In genomic region chr17:26850358-26851135, GRCm38 (mm10) we compare ENCODE assay signal across 8 mouse cellular contexts. TPM values are rescaled to one million over a fixed set of nuclear protein-coding genes. Genes with fewer than 3 reads are reported as not detected.
A peak's percentile ranks its signal among the peaks of the same experiment; 100 is the strongest.
DNase-seq lines count a peak whose midpoint lies in the region; ATAC-seq and TF ChIP-seq lines count a peak whose summit lies in the region.

No protein-coding gene starts in this region.

- 0 out of 4 replicates have a peak, but pooled peaks cover 1 to 2% of the 10 kb centered on the region in 2 experiments for H3K4me1 ChIP-seq in ES-E14 (ENCODE audit: control insufficient read depth in 2 of 2, insufficient read depth in 2 of 2, low read length in 2 of 2, poor library complexity in 1 of 2)
- H3K4me1 ChIP-seq in heart, postnatal 0 days (ENCODE audit: control insufficient read depth, insufficient read depth): peaks cover 3% of the 10 kb centered on the region; the same call in 1 of the 2 replicates
- no peaks in the 10 kb centered on the region for H3K4me1 ChIP-seq in liver, embryonic 14.5 days (replicated peaks; ENCODE audit: control insufficient read depth in 2 of 2, insufficient read depth in 2 of 2, low read length in 1 of 2)

- peak overlapping the region; percentile 15 to 44 for H3K4me3 ChIP-seq in ES-E14 (ENCODE audit: insufficient read depth in 1 of 2, low read depth in 1 of 2, low read length in 2 of 2, poor library complexity in 1 of 2, severe bottlenecking in 1 of 2)
- peak overlapping the region; percentile 55 for H3K4me3 ChIP-seq in heart, postnatal 0 days (ENCODE audit: low read depth, low read length)
- peak overlapping the region in 1 of 2 experiments; percentile 16; a peak in 1 of 4 replicates for H3K4me3 ChIP-seq in liver, embryonic 14.5 days (ENCODE audit: insufficient read depth in 1 of 2, low read depth in 2 of 2, low read length in 2 of 2)

- H3K9ac ChIP-seq in ES-E14 (ENCODE audit: insufficient read depth, low read depth, low read length, poor library complexity, severe bottlenecking): no peak overlapping the region
- H3K9ac ChIP-seq in heart, postnatal 0 days (replicated peaks; ENCODE audit: low read depth, low read length): peak overlapping the region; percentile 82
- H3K9ac ChIP-seq in liver, embryonic 14.5 days (replicated peaks): no peak overlapping the region

- TF ChIP-seq CTCF in heart, postnatal 0 days (IDR thresholded peaks at IDR 0.05; ENCODE audit: low read depth): no peak
- no peak for TF ChIP-seq CTCF in liver, embryonic 14.5 days (IDR thresholded peaks at IDR 0.05; ENCODE audit: low read depth)

- peak overlapping the region; percentile 74 for H3K4me2 ChIP-seq in heart, postnatal 0 days (ENCODE audit: low read depth, low read length)
- H3K4me2 ChIP-seq in liver, embryonic 14.5 days (ENCODE audit: low read depth): peak overlapping the region; percentile 30

- peak; percentile 20; the same call in 1 of the 2 replicates for ATAC-seq in common myeloid progenitor, adult 5-6 weeks (replicated peaks; ENCODE audit: low read depth, poor library complexity, severe bottlenecking)
- peak; percentile 85 for ATAC-seq in heart, postnatal 0 days (ENCODE audit: insufficient read depth, low read depth)
- ATAC-seq in liver, embryonic 14.5 days (ENCODE audit: insufficient read depth): no peak

- TF ChIP-seq EP300 in heart, postnatal 0 days (IDR thresholded peaks at IDR 0.05; ENCODE audit: low read depth): peak; percentile 72
- TF ChIP-seq EP300 in liver, embryonic 14.5 days (IDR thresholded peaks at IDR 0.05; ENCODE audit: low read depth): no peak

- in situ Hi-C loops in ES-E14 (cut with MboI; ENCODE audit: low sequenced_read_pairs in 2 of 2, unreplicated experiment in 2 of 2): no loop called here

- H3K27me3 ChIP-seq in heart, postnatal 0 days (ENCODE audit: control insufficient read depth, insufficient read depth, low read length): peaks cover 19% of the 10 kb centered on the region
- H3K27me3 ChIP-seq in liver, embryonic 14.5 days (ENCODE audit: control insufficient read depth, insufficient read depth, low read length): peaks cover 78% of the 10 kb centered on the region

- no peak for DNase-seq in ES-E14 (ENCODE audit: low read depth, low spot score)
- DNase-seq in heart, postnatal 0 days (ENCODE audit: low spot score): peak; percentile 89
- DNase-seq in liver, embryonic 14.5 days (ENCODE audit: low read depth in 3 of 3, low spot score in 3 of 3): no peak
- DNase-seq in urinary bladder, postnatal 36 days (ENCODE audit: low spot score in 2 of 2): no peak
- DNase-seq in frontal cortex, postnatal 36 days (ENCODE audit: low spot score in 2 of 2): no peak
- no peak for DNase-seq in spleen, adult 18-20 months
- no peak for DNase-seq in adipocyte (ENCODE audit: low spot score)

- WGBS in heart, postnatal 0 days: under 1% methylated on average over 48 of the region's 48 CpGs
- WGBS in liver, embryonic 14.5 days (ENCODE audit: insufficient replicate concordance): under 1% methylated on average over 48 of the region's 48 CpGs

- H3K36me3 ChIP-seq in ES-E14 (ENCODE audit: control insufficient read depth, insufficient read depth, low read length, poor library complexity, severe bottlenecking): no peaks in the 10 kb centered on the region
- no peaks in the 10 kb centered on the region for H3K36me3 ChIP-seq in heart, postnatal 0 days (replicated peaks; ENCODE audit: control insufficient read depth, insufficient read depth, low read length)
- no peaks in the 10 kb centered on the region for H3K36me3 ChIP-seq in liver, embryonic 14.5 days (replicated peaks; ENCODE audit: control insufficient read depth, insufficient read depth, low read depth)

- H3K9me3 ChIP-seq in ES-E14 (ENCODE audit: control insufficient read depth, insufficient read depth, low read depth, low read length): no peaks in the 10 kb centered on the region
- H3K9me3 ChIP-seq in heart, postnatal 0 days (replicated peaks; ENCODE audit: control insufficient read depth, low read length): no peaks in the 10 kb centered on the region
- no peaks in the 10 kb centered on the region for H3K9me3 ChIP-seq in liver, embryonic 14.5 days (ENCODE audit: control insufficient read depth, low read length)

- no peak overlapping the region for H3K27ac ChIP-seq in ES-E14 (ENCODE audit: insufficient read depth, low read depth, low read length, poor library complexity, severe bottlenecking)
- H3K27ac ChIP-seq in heart, postnatal 0 days (ENCODE audit: low read depth): peak overlapping the region; percentile 98
- H3K27ac ChIP-seq in liver, embryonic 14.5 days: no peak overlapping the region

TF ChIP-seq in ES-E14, 5 proteins besides CTCF, POLR2A, EP300 and RAD21:
- no peak for TF ChIP-seq MAFK (IDR thresholded peaks at IDR 0.05; ENCODE audit: insufficient read depth, low read depth, low read length)

RNA-seq across cellular contexts. Expression of gene Nkx2-5, which starts 5.7 kb away (rescaled TPM):
- 1.1 and 3.0 TPM in 2 replicates for total RNA-seq in ES-E14 (2012; rRNA removed)
- total RNA-seq in common myeloid progenitor, adult 5-6 weeks (2017): not detected in 2 replicates
- total RNA-seq in heart, postnatal 0 days (2014; rRNA removed; ENCODE audit: low replicate concordance): 284 and 346 TPM in 2 replicates
- polyA plus RNA-seq in heart, postnatal 0 days (2015; fragmentation: Nextera tagmentation; extraction: Ambion mirVana): 139 and 155 TPM in 2 replicates
- polyA plus RNA-seq in liver, embryonic 14.5 days (2012; rRNA removed): not detected in 2 replicates
- not detected in 2 replicates for polyA plus RNA-seq in liver, embryonic 14.5 days (2014; fragmentation: Nextera tagmentation; extraction: Ambion mirVana)

Comparison
In these comparisons a context has a peak if more than half of its experiments do, and no peak if none do; other contexts are left out.
1. RNA of gene Nkx2-5, which starts 5.7 kb away (total RNA-seq): 284 to 346 TPM in heart, postnatal 0 days; 1.1 to 3.0 TPM in ES-E14 and not detected in common myeloid progenitor, adult 5-6 weeks; every median in the first group is over 10 times any median in the second.